Mouse (Mus musculus) liver, embryonic 14.5 days (tissue): ENCODE results near the gene Tbcd. TPM values are rescaled to one million over a fixed set of nuclear protein-coding genes. Genes with fewer than 3 reads are reported as not detected.

Source experiments
- ATAC-seq: fragments of 200-750 bp; cut with Nextera tagmentation; 2 replicates; pipeline ENCODE4 v1.8.0; 2017; ENCODE audit warnings: moderate number of reproducible peaks, mild to moderate bottlenecking, moderate library complexity; ENCODE audit not compliant: insufficient read depth
- DNase-seq, 3 experiments: peaks; one replicate each; pipeline ENCODE4 v3.0.0-alpha.2; 2012 to 2013; ENCODE audit warnings: low read depth in 3 of 3, low spot score in 3 of 3
- H3K27ac ChIP-seq: fragments of 300-500 bp; sonication (generic); 2 replicates; pipeline ENCODE4 v1.5.1; 2014; ENCODE audit warnings: moderate library complexity, mild to moderate bottlenecking, control low read depth, inconsistent platforms
- H3K27me3 ChIP-seq: fragments of 300-500 bp; sonication (generic); 2 replicates; pipeline ENCODE4 v1.6.1; 2014; ENCODE audit warnings: mild to moderate bottlenecking, low read length, moderate library complexity; ENCODE audit not compliant: control insufficient read depth, insufficient read depth
- H3K36me3 ChIP-seq: fragments of 300-500 bp; sonication (generic); replicated peaks from 2 replicates; pipeline ENCODE4 v1.6.1; 2014; ENCODE audit warnings: low read depth; ENCODE audit not compliant: control insufficient read depth, insufficient read depth
- H3K4me1 ChIP-seq, 2 experiments: fragments of 200-500 bp in 1 of 2; fragments of 300-500 bp in 1 of 2; sonication (generic) in 1 of 2; replicated peaks; 2 replicates each; pipeline ENCODE4 v1.6.1; 2012 to 2014; ENCODE audit warnings: antibody characterized with exemption in 1 of 2, inconsistent platforms in 1 of 2, low read length in 1 of 2; ENCODE audit not compliant: control insufficient read depth in 2 of 2, insufficient read depth in 2 of 2
- H3K4me2 ChIP-seq: fragments of 300-500 bp; sonication (generic); 2 replicates; pipeline ENCODE4 v1.6.1; 2014; ENCODE audit warnings: low read depth, mild to moderate bottlenecking, control low read depth, moderate library complexity
- H3K4me3 ChIP-seq, 2 experiments: fragments of 200-500 bp in 1 of 2; fragments of 300-500 bp in 1 of 2; sonication (generic) in 1 of 2; 2 replicates each; pipeline ENCODE4 v1.5.1; 2012 to 2014; ENCODE audit warnings: low read depth in 2 of 2, low read length in 2 of 2, mild to moderate bottlenecking in 2 of 2, control low read depth in 1 of 2, inconsistent platforms in 1 of 2, moderate library complexity in 1 of 2; ENCODE audit not compliant: insufficient read depth in 1 of 2
- H3K9ac ChIP-seq: fragments of 300-500 bp; sonication (generic); replicated peaks from 2 replicates; pipeline ENCODE4 v1.6.1; 2014; ENCODE audit warnings: mild to moderate bottlenecking, control low read depth, moderate library complexity
- H3K9me3 ChIP-seq: fragments of 300-500 bp; sonication (generic); 2 replicates; pipeline ENCODE4 v1.6.1; 2016; ENCODE audit warnings: low read length, mixed read lengths; ENCODE audit not compliant: control insufficient read depth
- CTCF ChIP-seq: IDR thresholded peaks from 2 replicates; pipeline ENCODE4 v1.5.1; 2016; ENCODE audit warnings: antibody characterized with exemption, low read depth, control low read depth
- EP300 ChIP-seq: IDR thresholded peaks from 2 replicates; pipeline ENCODE4 v1.6.1; 2016; ENCODE audit warnings: antibody characterized with exemption, low read depth
- WGBS: fragments of 180-500 bp; shearing (Covaris S2); extraction: QIAGEN DNeasy Blood & Tissue Kit; methylation state at CpG from one replicate; pipeline ENCODE4 v1.1.7; 2014; ENCODE audit not compliant: insufficient replicate concordance; 5-methylcytosine and 5-hydroxymethylcytosine counted together
- polyA plus RNA-seq, 2 experiments: library from polyadenylated mRNA; depleted of rRNA in 1 of 2; stranded (reverse) in 1 of 2; unstranded in 1 of 2; fragments of >200 nt; fragmentation: Nextera tagmentation in 1 of 2; extraction: Ambion mirVana in 1 of 2; gene quantifications; 2 replicates each; pipeline versions ENCODE4 v1.2.1 to v1.2.3; 2012 to 2014

Gene Tbcd
- polyA plus RNA-seq, 2 experiments = 15.6 to 20.4 TPM

GRCm38 (mm10) chr11:121563312-121563711, 111.6 kb downstream of the Tbcd start:
- WGBS = 89% methylated on average over 5 of the region's 5 CpGs
- Histone ChIP-seq H3K4me1 (peaks cover 5 to 6% of the 10 kb centered on the region in 2 experiments; a peak in 3 of 4 replicates), H3K4me3 (no peak overlapping the region), H3K9ac (no peak overlapping the region), H3K4me2 (no peak overlapping the region), H3K27ac (no peak overlapping the region), H3K27me3 (no peaks in the 10 kb centered on the region), H3K36me3 (no peaks in the 10 kb centered on the region), H3K9me3 (no peaks in the 10 kb centered on the region)
- DNase-seq = no peak
- no peak for ATAC-seq
- TF ChIP-seq EP300 (no peak), CTCF (no peak)

- H3K27ac ChIP-seq = no peak overlapping the region
- no peaks in the 10 kb centered on the region for H3K36me3 ChIP-seq
- no peaks in the 10 kb centered on the region for H3K27me3 ChIP-seq
- DNase-seq (no peak), ATAC-seq (no peak)
- no peak overlapping the region for H3K9ac ChIP-seq
- no peak overlapping the region for H3K4me2 ChIP-seq
- peaks cover 5 to 6% of the 10 kb centered on the region in 2 experiments; a peak in 3 of 4 replicates for H3K4me1 ChIP-seq
- H3K4me3 ChIP-seq = no peak overlapping the region
- H3K9me3 ChIP-seq = no peaks in the 10 kb centered on the region
- 85% methylated on average over 4 of the region's 4 CpGs for WGBS
- no peak for TF ChIP-seq EP300
- no peak for TF ChIP-seq CTCF
Observed at GRCm38 (mm10) chr11:121564265-121564664, 112.5 kb downstream of the Tbcd start.

GRCm38 (mm10) chr11:121581856-121582255, 130.1 kb downstream of the Tbcd start:
- H3K27ac ChIP-seq = no peak overlapping the region
- no peaks in the 10 kb centered on the region for H3K9me3 ChIP-seq
- H3K27me3 ChIP-seq = no peaks in the 10 kb centered on the region
- no peak for DNase-seq
- no peak overlapping the region for H3K4me3 ChIP-seq
- no peak for ATAC-seq
- H3K36me3 ChIP-seq = no peaks in the 10 kb centered on the region; the same call in 1 of the 2 replicates
- H3K4me2 ChIP-seq = no peak overlapping the region
- TF ChIP-seq EP300 (no peak), CTCF (no peak)
- H3K4me1 ChIP-seq = no peaks in the 10 kb centered on the region
- H3K9ac ChIP-seq = no peak overlapping the region

- no peak overlapping the region for H3K4me2 ChIP-seq
- no peak for TF ChIP-seq CTCF
- TF ChIP-seq EP300 = no peak
- DNase-seq (no peak), ATAC-seq (no peak)
- H3K9ac ChIP-seq = no peak overlapping the region
- no peak overlapping the region for H3K27ac ChIP-seq
- H3K4me1 ChIP-seq = no peaks in the 10 kb centered on the region
- no peak overlapping the region for H3K4me3 ChIP-seq
- 79% methylated on average over 6 of the region's 6 CpGs for WGBS
- H3K36me3 ChIP-seq = peaks cover 22% of the 10 kb centered on the region
- H3K9me3 ChIP-seq = no peaks in the 10 kb centered on the region
- H3K27me3 ChIP-seq = no peaks in the 10 kb centered on the region
Observed at GRCm38 (mm10) chr11:121597254-121597653, 145.5 kb downstream of the Tbcd start.

GRCm38 (mm10) chr11:121601422-121601821, 149.7 kb downstream of the Tbcd start:
- Histone ChIP-seq H3K27ac (no peak overlapping the region), H3K27me3 (no peaks in the 10 kb centered on the region), H3K4me2 (no peak overlapping the region), H3K9me3 (no peaks in the 10 kb centered on the region), H3K36me3 (peaks cover 26% of the 10 kb centered on the region), H3K9ac (no peak overlapping the region), H3K4me1 (no peaks in the 10 kb centered on the region), H3K4me3 (no peak overlapping the region)
- DNase-seq = no peak
- TF ChIP-seq CTCF = no peak
- TF ChIP-seq EP300 = no peak
- WGBS = 76% methylated on average over 3 of the region's 3 CpGs
- no peak for ATAC-seq
